Mouse (Mus musculus): ENCODE measurements around the gene Spryd3. TPM values are rescaled to one million over a fixed set of nuclear protein-coding genes. Genes with fewer than 3 reads are reported as not detected.

The Spryd3 gene
- total and polyA plus RNA-seq, 2 experiments from 2014 or later: 16.0 to 22.8 TPM

- H3K4me1 ChIP-seq (ENCODE audit: control insufficient read depth, insufficient read depth): no peaks in the 10 kb centered on the region
- H3K4me3 ChIP-seq (ENCODE audit: low read depth, low read length): no peak overlapping the region
- no peak for ATAC-seq (ENCODE audit: insufficient read depth, low read depth)
- H3K36me3 ChIP-seq (replicated peaks; ENCODE audit: control insufficient read depth, insufficient read depth, low read length): peaks cover 79% of the 10 kb centered on the region
- TF ChIP-seq EP300 (IDR thresholded peaks at IDR 0.05; ENCODE audit: low read depth): no peak
- TF ChIP-seq CTCF (IDR thresholded peaks at IDR 0.05; ENCODE audit: low read depth): no peak
- no peak overlapping the region for H3K9ac ChIP-seq (replicated peaks; ENCODE audit: low read depth, low read length)
- no peaks in the 10 kb centered on the region for H3K27me3 ChIP-seq (ENCODE audit: control insufficient read depth, insufficient read depth, low read length)
- DNase-seq (ENCODE audit: low spot score): no peak
- H3K9me3 ChIP-seq (replicated peaks; ENCODE audit: control insufficient read depth, low read length): no peaks in the 10 kb centered on the region
- 66% methylated on average over 9 of the region's 9 CpGs for WGBS
- no peak overlapping the region for H3K27ac ChIP-seq (ENCODE audit: low read depth)
- H3K4me2 ChIP-seq (ENCODE audit: low read depth, low read length): no peak overlapping the region
Measured at GRCm38 (mm10) chr15:102115731-102116231, 20.3 kb downstream of the Spryd3 start.

DNA sequence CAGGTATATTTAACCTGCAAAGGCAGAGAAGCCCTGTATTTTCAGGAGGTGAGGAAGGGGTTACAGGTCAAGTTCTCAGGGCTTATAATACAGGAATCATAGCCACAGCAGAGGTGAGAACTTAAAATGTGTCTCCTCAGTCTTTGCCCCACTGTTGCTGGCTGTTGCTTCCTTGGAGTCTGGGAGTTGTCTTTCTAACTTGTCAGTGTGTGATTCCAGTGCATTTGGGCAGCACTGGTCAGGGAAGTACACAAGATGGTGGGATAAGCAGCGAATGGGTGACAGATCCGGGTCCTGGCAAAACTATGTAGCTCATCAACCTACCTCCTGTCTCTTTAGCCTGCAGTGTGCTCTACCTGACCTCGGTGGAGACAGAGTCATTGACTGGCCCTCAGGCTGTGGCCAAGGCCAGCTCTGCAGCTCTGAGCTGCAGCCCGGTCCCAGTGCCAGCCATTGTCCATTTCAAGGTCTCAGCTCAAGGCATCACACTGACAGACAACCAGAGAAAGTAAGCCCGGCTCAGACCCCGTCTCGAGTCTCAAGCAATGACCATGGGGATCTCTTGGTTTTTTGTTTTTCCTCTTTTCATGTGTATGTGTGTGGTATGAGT, 21.3 kb downstream of the Spryd3 start:
- H3K27me3 ChIP-seq (ENCODE audit: control insufficient read depth, insufficient read depth, low read length): no peaks in the 10 kb centered on the region
- no peak overlapping the region for H3K4me3 ChIP-seq (ENCODE audit: low read depth, low read length)
- H3K27ac ChIP-seq (ENCODE audit: low read depth): no peak overlapping the region
- DNase-seq (ENCODE audit: low spot score) (no peak), ATAC-seq (ENCODE audit: insufficient read depth, low read depth) (no peak)
- peaks cover 87% of the 10 kb centered on the region for H3K36me3 ChIP-seq (replicated peaks; ENCODE audit: control insufficient read depth, insufficient read depth, low read length)
- TF ChIP-seq EP300 (IDR thresholded peaks at IDR 0.05; ENCODE audit: low read depth) (no peak), CTCF (IDR thresholded peaks at IDR 0.05; ENCODE audit: low read depth) (no peak)
- H3K4me1 ChIP-seq (ENCODE audit: control insufficient read depth, insufficient read depth): no peaks in the 10 kb centered on the region
- no peak overlapping the region for H3K4me2 ChIP-seq (ENCODE audit: low read depth, low read length)
- WGBS: 77% methylated on average over 7 of the region's 7 CpGs
- H3K9me3 ChIP-seq (replicated peaks; ENCODE audit: control insufficient read depth, low read length): no peaks in the 10 kb centered on the region
- no peak overlapping the region for H3K9ac ChIP-seq (replicated peaks; ENCODE audit: low read depth, low read length)

DNA sequence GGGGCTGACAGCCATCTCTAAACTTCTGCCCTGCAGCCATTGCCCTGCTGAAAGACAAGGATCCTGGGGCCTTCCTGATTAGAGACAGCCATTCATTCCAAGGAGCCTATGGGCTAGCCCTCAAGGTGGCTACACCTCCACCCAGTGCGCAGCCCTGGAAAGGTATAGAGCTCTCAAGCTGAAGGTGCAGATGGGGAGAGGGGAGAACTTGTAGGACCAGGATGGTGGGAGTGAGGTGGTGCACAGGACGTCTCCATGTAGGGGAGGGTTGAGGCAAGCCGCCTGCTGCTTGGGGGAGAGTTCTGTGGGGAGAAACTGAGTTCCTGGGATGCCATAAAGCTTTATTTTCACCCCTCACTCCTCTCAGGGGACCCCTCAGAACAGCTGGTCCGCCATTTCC, 22.4 kb downstream of the Spryd3 start:
- Histone ChIP-seq H3K36me3 (replicated peaks; ENCODE audit: control insufficient read depth, insufficient read depth, low read length) (peaks cover 92% of the 10 kb centered on the region), H3K27me3 (ENCODE audit: control insufficient read depth, insufficient read depth, low read length) (no peaks in the 10 kb centered on the region), H3K4me2 (ENCODE audit: low read depth, low read length) (no peak overlapping the region), H3K9ac (replicated peaks; ENCODE audit: low read depth, low read length) (no peak overlapping the region), H3K27ac (ENCODE audit: low read depth) (no peak overlapping the region), H3K4me3 (ENCODE audit: low read depth, low read length) (no peak overlapping the region), H3K9me3 (replicated peaks; ENCODE audit: control insufficient read depth, low read length) (no peaks in the 10 kb centered on the region), H3K4me1 (ENCODE audit: control insufficient read depth, insufficient read depth) (peaks cover 3% of the 10 kb centered on the region)
- ATAC-seq (ENCODE audit: insufficient read depth, low read depth): no peak
- WGBS: 73% methylated on average over 4 of the region's 4 CpGs
- no peak for DNase-seq (ENCODE audit: low spot score)
- TF ChIP-seq CTCF (IDR thresholded peaks at IDR 0.05; ENCODE audit: low read depth) (no peak), EP300 (IDR thresholded peaks at IDR 0.05; ENCODE audit: low read depth) (no peak)

DNA sequence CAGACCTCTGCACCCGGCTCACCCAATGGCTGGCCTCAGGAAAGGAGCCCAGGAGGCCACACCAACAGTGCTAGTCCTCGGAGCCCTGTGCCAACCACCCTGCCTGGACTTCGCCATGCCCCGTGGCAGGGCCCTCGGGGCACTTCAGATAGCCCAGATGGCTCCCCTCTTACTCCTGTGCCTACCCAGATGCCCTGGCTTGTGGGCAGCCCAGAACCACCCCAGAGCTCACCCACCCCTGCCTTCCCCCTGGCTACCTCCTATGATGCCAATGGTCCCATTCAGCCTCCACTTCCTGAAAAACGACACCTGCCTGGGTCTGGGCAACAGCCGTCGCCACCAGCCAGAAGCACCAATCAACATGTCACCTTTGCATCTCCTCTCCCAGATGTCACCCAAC, 23.2 kb downstream of the Spryd3 start:
- no peak for DNase-seq (ENCODE audit: low spot score)
- H3K36me3 ChIP-seq (replicated peaks; ENCODE audit: control insufficient read depth, insufficient read depth, low read length): peaks cover 96% of the 10 kb centered on the region

DNA sequence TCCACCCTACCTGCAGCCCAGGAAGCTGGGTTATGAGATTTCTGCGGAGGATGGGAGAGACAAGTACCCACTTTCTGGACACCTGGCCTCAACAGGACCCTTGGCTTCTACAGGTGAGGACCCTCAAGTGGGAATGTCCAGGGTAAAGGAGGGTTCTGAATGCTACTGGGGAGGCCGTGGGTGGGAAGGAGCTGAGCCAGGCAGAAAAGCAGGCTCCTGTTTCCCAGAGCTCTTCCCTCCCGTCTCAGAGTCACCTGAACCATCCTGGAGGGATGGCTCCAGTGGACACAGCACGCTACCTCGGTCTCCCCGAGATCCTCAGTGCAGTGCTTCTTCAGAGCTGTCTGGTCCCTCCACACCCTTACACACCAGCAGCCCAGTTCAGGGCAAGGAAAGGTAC, 23.9 kb downstream of the Spryd3 start:
- Histone ChIP-seq H3K27ac (ENCODE audit: low read depth) (no peak overlapping the region), H3K9me3 (replicated peaks; ENCODE audit: control insufficient read depth, low read length) (no peaks in the 10 kb centered on the region), H3K4me1 (ENCODE audit: control insufficient read depth, insufficient read depth) (peaks cover 16% of the 10 kb centered on the region), H3K9ac (replicated peaks; ENCODE audit: low read depth, low read length) (no peak overlapping the region), H3K27me3 (ENCODE audit: control insufficient read depth, insufficient read depth, low read length) (no peaks in the 10 kb centered on the region), H3K4me3 (ENCODE audit: low read depth, low read length) (no peak overlapping the region), H3K4me2 (ENCODE audit: low read depth, low read length) (no peak overlapping the region), H3K36me3 (replicated peaks; ENCODE audit: control insufficient read depth, insufficient read depth, low read length) (peaks cover 97% of the 10 kb centered on the region)
- DNase-seq (ENCODE audit: low spot score) (no peak), ATAC-seq (ENCODE audit: insufficient read depth, low read depth) (no peak)
- WGBS: 92% methylated on average over 6 of the region's 6 CpGs
- TF ChIP-seq EP300 (IDR thresholded peaks at IDR 0.05; ENCODE audit: low read depth) (no peak), CTCF (IDR thresholded peaks at IDR 0.05; ENCODE audit: low read depth) (no peak)

More for the DNA sequence above, 23.2 kb downstream of the Spryd3 start:
- Histone ChIP-seq H3K27ac (ENCODE audit: low read depth) (no peak overlapping the region), H3K27me3 (ENCODE audit: control insufficient read depth, insufficient read depth, low read length) (no peaks in the 10 kb centered on the region), H3K9me3 (replicated peaks; ENCODE audit: control insufficient read depth, low read length) (no peaks in the 10 kb centered on the region), H3K4me2 (ENCODE audit: low read depth, low read length) (no peak overlapping the region), H3K4me3 (ENCODE audit: low read depth, low read length) (no peak overlapping the region), H3K4me1 (ENCODE audit: control insufficient read depth, insufficient read depth) (peaks cover 12% of the 10 kb centered on the region), H3K9ac (replicated peaks; ENCODE audit: low read depth, low read length) (no peak overlapping the region)
- TF ChIP-seq EP300 (IDR thresholded peaks at IDR 0.05; ENCODE audit: low read depth) (no peak), CTCF (IDR thresholded peaks at IDR 0.05; ENCODE audit: low read depth) (no peak)
- ATAC-seq (ENCODE audit: insufficient read depth, low read depth): no peak
- WGBS: 72% methylated on average over 8 of the region's 8 CpGs

DNA sequence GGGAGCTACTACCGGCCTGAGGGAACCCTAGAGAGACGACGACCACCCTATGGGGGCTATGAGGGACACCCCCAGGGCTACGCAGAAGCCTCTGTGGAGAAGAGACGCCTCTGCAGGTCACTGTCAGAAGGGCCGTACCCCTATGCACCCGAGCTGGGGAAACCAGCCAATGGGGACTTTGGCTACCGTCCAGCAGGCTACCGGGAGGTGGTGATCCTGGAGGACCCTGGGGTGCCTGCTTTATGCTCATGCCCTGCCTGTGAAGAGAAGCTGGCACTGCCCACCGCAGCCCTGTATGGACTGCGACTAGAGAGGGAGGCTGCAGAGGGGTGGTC, 24.6 kb downstream of the Spryd3 start:
- no peaks in the 10 kb centered on the region for H3K27me3 ChIP-seq (ENCODE audit: control insufficient read depth, insufficient read depth, low read length)
- peaks cover 16% of the 10 kb centered on the region for H3K4me1 ChIP-seq (ENCODE audit: control insufficient read depth, insufficient read depth)
- H3K4me3 ChIP-seq (ENCODE audit: low read depth, low read length): no peak overlapping the region
- H3K36me3 ChIP-seq (replicated peaks; ENCODE audit: control insufficient read depth, insufficient read depth, low read length): peaks cover 95% of the 10 kb centered on the region
- WGBS: 74% methylated on average over 11 of the region's 11 CpGs
- H3K4me2 ChIP-seq (ENCODE audit: low read depth, low read length): no peak overlapping the region
- ATAC-seq (ENCODE audit: insufficient read depth, low read depth) (no peak), DNase-seq (ENCODE audit: low spot score) (no peak)
- no peaks in the 10 kb centered on the region for H3K9me3 ChIP-seq (replicated peaks; ENCODE audit: control insufficient read depth, low read length)
- no peak overlapping the region for H3K9ac ChIP-seq (replicated peaks; ENCODE audit: low read depth, low read length)
- no peak overlapping the region for H3K27ac ChIP-seq (ENCODE audit: low read depth)
- TF ChIP-seq CTCF (IDR thresholded peaks at IDR 0.05; ENCODE audit: low read depth) (no peak), EP300 (IDR thresholded peaks at IDR 0.05; ENCODE audit: low read depth) (no peak)

All from heart, postnatal 0 days (tissue).